Mouse (Mus musculus) lung, postnatal 36 days (tissue): ENCODE data around the gene Gstp3.
A peak's percentile ranks its signal among the peaks of the same experiment; 100 is the strongest.
"Not testable (repeated sequence)": the region's sequence is repeated elsewhere in the genome, so short reads cannot be mapped to it uniquely, and the experiment has no call there.

Experiments
- DNase-seq: peaks from one replicate; pipeline ENCODE4 v3.0.0; 2022; ENCODE audit warnings: mixed read lengths

Gstp3 gene

DNA sequence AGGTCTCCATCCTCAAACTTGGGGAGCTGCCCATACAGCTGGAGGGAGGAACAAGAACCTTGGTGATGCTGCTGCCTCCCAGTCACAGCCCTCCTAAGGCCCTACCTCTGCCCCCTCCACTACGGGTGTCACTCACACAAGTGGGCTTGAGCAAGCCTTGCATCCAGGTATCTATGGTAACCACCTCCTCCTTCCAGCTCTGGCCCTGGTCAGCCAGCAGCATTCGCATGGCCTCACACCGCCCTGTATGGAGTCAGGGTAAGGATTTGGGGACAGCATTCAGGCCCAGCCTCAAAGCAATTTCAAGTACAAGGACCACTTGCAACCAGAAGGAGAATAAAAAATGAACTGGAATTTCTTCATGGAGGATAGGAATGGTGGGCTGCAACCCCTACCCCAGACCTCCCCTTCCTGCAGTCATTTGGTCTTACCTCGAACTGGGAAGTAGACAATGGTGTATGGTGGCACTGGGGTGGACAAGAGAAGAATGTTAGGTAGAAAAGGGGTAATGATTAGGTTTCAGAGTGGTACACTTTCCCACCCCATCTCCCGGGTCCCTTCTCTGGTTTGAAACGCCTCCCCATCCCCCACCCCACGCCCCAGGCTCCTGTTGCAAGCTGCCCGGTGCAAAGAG is 22.1 kb downstream of the Gstp3 start:
- DNase-seq = not testable (repeated sequence)

DNA sequence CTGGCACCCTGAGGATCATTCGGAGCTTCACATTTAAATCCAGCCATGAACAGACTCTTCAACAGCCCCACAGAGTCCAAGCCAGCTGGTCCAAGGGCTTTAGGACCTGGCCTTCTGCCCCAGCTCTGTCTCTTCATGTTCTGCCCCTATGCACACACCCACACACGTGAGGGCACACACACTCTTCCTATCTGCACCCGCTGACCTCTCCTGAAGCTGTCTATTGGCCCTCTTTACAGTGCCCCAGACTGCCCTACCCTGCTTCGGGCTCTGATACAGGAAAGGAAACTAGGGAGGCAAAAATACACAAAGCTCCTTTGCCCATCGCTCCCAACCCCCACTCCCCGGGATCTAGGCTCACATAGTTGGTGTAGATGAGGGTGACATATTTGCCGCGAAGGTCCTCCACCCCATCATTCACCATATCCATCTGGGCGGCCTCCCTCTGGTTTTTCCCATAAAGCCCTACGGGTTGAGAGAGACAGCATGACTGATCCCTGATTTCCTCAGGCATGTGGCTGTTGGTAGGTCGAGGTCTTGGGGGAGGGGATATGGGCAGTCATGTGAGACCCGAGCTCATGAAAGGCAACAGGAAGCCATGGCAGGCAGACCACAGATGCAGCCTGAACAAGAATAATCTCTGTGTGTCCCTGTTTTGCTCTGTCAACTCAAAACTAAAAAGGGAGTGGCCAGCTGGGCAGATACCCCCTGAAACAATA is 22.9 kb downstream of the Gstp3 start:
- no peak for DNase-seq

DNA sequence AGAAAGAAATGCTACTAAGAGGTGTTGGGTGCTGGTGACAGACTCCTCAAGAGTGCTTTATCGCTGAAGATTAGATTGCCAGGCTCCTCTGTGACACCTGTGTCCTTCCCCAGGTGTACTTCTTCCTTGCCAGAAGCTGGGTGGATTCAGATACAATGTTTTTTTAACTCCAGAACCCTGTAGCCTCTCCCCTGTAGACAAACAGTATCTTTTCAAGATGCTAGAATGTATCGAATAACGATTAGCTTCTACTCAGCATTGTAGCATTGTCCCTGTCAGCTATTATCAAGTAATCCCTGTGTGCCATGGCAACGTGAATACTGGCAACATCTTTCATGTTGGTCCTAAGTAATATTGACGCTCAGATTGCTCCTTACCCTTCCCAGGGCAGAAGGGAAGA is 25.6 kb downstream of the Gstp3 start:
- no peak for DNase-seq

- no peak for DNase-seq
Observed at GRCm38 (mm10) chr19:4033298-4033697, 26.1 kb downstream of the Gstp3 start.

DNA sequence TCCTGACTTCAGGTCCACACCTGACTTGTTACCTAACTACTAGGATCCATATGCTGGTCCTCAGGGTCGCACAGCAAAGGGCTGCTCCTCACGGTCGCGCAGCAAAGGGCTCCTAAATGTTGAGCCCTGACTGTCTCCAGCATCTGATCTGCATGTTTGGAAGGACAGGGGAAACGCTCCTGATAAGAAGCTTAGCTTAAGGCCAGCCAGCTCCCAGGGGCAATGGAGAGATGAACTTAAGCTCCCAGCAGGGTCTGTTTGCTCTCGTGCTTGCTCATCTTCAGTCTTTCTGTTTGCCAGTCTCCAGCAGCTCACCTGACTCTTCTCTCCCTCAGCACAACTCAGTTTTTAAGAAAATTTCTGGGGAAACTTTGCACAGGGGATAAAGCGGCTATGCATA is 26.7 kb downstream of the Gstp3 start:
- DNase-seq = no peak

GRCm38 (mm10) chr19:4027576-4027975 is 31.8 kb downstream of the Gstp3 start:
- no peak for DNase-seq

- peak; percentile 56 for DNase-seq
Observed at GRCm38 (mm10) chr19:4023185-4023584, 36.2 kb downstream of the Gstp3 start.

GRCm38 (mm10) chr19:4018743-4019583 is 40.4 kb downstream of the Gstp3 start:
- peak; percentile 93 for DNase-seq

- DNase-seq = no peak
Observed at GRCm38 (mm10) chr19:4017921-4018587, 41.3 kb downstream of the Gstp3 start.

GRCm38 (mm10) chr19:4015635-4016034 is 43.7 kb downstream of the Gstp3 start:
- DNase-seq = no peak

GRCm38 (mm10) chr19:4014802-4015201 is 44.6 kb downstream of the Gstp3 start:
- DNase-seq = no peak

DNA sequence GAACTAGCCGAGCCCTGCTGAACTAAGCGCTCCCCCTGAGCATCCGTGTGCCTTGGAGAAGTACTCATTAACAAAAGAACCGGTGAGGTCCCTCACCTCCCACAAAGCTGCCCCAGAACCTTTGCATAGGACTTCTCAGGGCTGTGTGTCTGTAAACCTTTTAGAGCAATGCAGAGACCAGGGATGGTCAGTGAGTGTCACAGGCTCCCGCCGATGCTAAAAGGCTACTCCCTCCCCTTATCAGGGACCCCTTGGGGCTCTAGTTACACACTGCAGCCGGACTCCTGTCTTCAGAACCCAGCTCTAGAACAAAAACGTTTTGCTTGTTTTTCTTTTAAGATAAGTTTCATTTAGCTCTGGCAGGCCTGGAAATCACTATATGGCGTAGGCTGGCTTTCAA is 46.3 kb downstream of the Gstp3 start:
- DNase-seq = no peak

DNA sequence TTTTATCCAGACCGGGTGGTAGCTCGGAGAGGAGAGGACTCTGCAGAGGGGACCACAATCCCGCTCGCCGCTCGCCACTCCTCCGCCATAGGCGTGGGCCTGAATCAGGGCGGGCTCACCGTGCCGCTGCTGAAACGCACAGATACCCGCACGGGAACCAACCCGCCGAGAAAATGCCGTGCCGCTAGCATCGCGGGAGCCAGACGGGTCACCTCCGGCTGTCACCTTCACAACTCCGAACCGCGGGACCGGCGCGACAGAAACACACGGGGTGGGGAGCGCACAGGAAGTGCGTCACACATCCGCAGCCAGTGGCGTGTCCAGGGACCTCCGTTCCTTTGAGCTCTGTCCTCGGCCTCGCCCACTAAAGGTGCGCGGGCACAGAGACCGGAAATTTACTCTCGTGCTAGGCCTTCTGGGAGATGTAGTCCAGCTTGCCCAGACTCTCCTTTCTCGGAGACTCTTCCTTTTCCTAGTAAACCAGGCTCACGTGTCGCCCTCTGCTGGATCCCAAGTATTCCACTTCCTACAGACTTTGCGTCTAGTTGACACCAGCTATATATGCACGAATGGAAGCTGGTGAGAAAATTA is 46.8 kb downstream of the Gstp3 start, which contains the start of gene Ndufv1:
Gene Ndufv1 (minus strand): TSS at position 375 of the 591 bp plus-strand sequence.
- peak; percentile 99 for DNase-seq

- DNase-seq = no peak
Observed at GRCm38 (mm10) chr19:4011086-4011485, 48.3 kb downstream of the Gstp3 start.
